Mouse (Mus musculus): ENCODE results near the gene Rnf150.

DNA sequence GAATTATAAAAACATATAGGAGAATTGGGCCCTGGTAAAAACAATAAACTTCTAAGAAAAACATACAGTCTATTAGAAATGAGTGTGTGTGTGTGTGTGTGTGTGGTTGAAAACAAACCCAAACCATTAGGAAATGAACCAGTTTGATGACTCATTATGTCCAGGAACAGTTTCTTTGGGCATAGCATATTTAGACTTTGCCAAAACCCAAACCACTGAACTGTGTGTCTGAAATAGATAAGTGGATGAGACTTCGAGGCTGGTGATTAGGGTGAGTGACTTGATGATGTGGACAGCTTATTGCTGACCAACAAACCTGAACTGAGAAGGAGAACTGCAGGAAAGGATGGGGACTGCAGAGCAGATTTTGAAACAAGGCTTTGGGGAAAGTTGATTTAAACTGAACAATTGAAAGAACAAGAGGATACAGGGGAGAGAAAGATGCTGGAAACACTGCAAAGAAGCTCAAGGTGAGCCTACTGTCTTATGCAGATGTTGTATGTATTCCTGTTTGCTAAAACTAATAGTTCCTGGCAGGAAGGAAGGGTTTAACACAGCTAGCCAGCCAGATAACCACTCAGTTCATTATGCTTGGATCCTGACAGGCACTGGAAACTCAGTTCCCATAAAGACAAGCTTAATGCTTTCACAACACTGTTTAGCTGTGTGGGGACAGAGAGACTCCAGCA lies 53.8 kb downstream of the Rnf150 start:
- TF ChIP-seq CTCF (IDR thresholded peaks at IDR 0.05; ENCODE audit: borderline replicate concordance, control insufficient read depth, extremely low read depth, insufficient read depth, low read length, poor library complexity) (no peak), POLR2A (IDR thresholded peaks at IDR 0.05; ENCODE audit: control insufficient read depth, extremely low read depth, insufficient read depth, low read length, poor library complexity) (no peak)
